Mouse (Mus musculus) adrenal gland, adult 18-20 months (tissue): ENCODE measurements around the gene Trim66. TPM values are rescaled to one million over a fixed set of nuclear protein-coding genes. Genes with fewer than 3 reads are reported as not detected.
A peak's percentile ranks its signal among the peaks of the same experiment; 100 is the strongest.

Experiments used
- DNase-seq, 2 experiments: peaks; one replicate each; pipeline ENCODE4 v3.0.0; 2021 to 2022; ENCODE audit warnings: low spot score in 2 of 2
- long read RNA-seq, 2 experiments: library from polyadenylated mRNA; stranded (forward); transcript quantifications; one replicate each; pipeline ENCODE4 v2.0.0; 2021
- total RNA-seq, 2 experiments: library from RNA; stranded (reverse); gene quantifications; 1 replicate in 1 of 2; 2 replicates in 1 of 2; pipeline ENCODE4 v1.2.3; 2021

Trim66 gene
- under 1 TPM; 0.19 to 0.30 TPM for total RNA-seq
- long read RNA-seq, experiment 1 = 0 reads
- long read RNA-seq, experiment 2 = 0 reads

GRCm38 (mm10) chr7:109508034-109508433 is at the start of gene Trim66:
TSS of gene Trim66 (minus strand) at chr7:109508134.
- no peak for DNase-seq

GRCm38 (mm10) chr7:109546726-109547125 is 38.8 kb upstream of the Trim66 start:
- DNase-seq = no peak

GRCm38 (mm10) chr7:109546186-109546585 is 38.3 kb upstream of the Trim66 start:
- no peak for DNase-seq

- DNase-seq = no peak
These were observed 37.5 kb upstream of the Trim66 start for GRCm38 (mm10) chr7:109545255-109545993.

- DNase-seq = no peak
These were observed 36.9 kb upstream of the Trim66 start for GRCm38 (mm10) chr7:109544792-109545191.

GRCm38 (mm10) chr7:109542364-109542628 is 34.4 kb upstream of the Trim66 start:
- no peak for DNase-seq

GRCm38 (mm10) chr7:109541609-109542363 is 33.9 kb upstream of the Trim66 start:
- no peak for DNase-seq

- no peak for DNase-seq
These were observed 33.0 kb upstream of the Trim66 start for GRCm38 (mm10) chr7:109540902-109541301.

GRCm38 (mm10) chr7:109536451-109536946 is 28.6 kb upstream of the Trim66 start:
- DNase-seq = peak in 1 of 2 experiments; percentile 51

- DNase-seq = no peak
These were observed 27.0 kb upstream of the Trim66 start for GRCm38 (mm10) chr7:109534921-109535320.

GRCm38 (mm10) chr7:109533888-109534287 is 26.0 kb upstream of the Trim66 start:
- no peak for DNase-seq

GRCm38 (mm10) chr7:109533129-109533528 is 25.2 kb upstream of the Trim66 start:
- no peak for DNase-seq

GRCm38 (mm10) chr7:109532691-109533090 is 24.8 kb upstream of the Trim66 start:
- no peak for DNase-seq

GRCm38 (mm10) chr7:109531501-109531900 is 23.6 kb upstream of the Trim66 start:
- no peak for DNase-seq

- DNase-seq = no peak
These were observed 21.8 kb upstream of the Trim66 start for GRCm38 (mm10) chr7:109529741-109530140.

GRCm38 (mm10) chr7:109528356-109528755 is 20.4 kb upstream of the Trim66 start:
- DNase-seq = peak in 1 of 2 experiments; percentile 54

GRCm38 (mm10) chr7:109527536-109527935 is 19.6 kb upstream of the Trim66 start:
- no peak for DNase-seq

GRCm38 (mm10) chr7:109525740-109526663 is 18.1 kb upstream of the Trim66 start:
- DNase-seq = no peak

- DNase-seq = no peak
These were observed 16.8 kb upstream of the Trim66 start for GRCm38 (mm10) chr7:109524763-109525162.

- DNase-seq = no peak
These were observed 16.5 kb upstream of the Trim66 start for GRCm38 (mm10) chr7:109524442-109524744.

GRCm38 (mm10) chr7:109523741-109524441 is 16.0 kb upstream of the Trim66 start:
- DNase-seq = no peak
